Mouse (Mus musculus) megakaryocyte, embryonic 14.5 days (primary cell): ENCODE results near the gene Thap11.

Source experiments
- FLI1 ChIP-seq: IDR thresholded peaks from 2 replicates; pipeline ENCODE4 v1.6.1; 2012; ENCODE audit warnings: low read length, inconsistent platforms, mixed read lengths
- GATA1 ChIP-seq: IDR thresholded peaks from 3 replicates; pipeline ENCODE4 v1.6.1; 2012; ENCODE audit warnings: mixed read lengths, low read length, inconsistent platforms, borderline replicate concordance

GRCm38 (mm10) chr8:105826861-105827848 lies 27.8 kb upstream of the Thap11 start, which contains the start of the genes Ranbp10 and Tsnaxip1:
- TF ChIP-seq GATA1 (no peak), FLI1 (no peak)
